Mouse (Mus musculus) heart, embryonic 13.5 days (tissue): ENCODE data around the gene Gm10358. TPM values are rescaled to one million over a fixed set of nuclear protein-coding genes. Genes with fewer than 3 reads are reported as not detected.
"Not testable (repeated sequence)": the region's sequence is repeated elsewhere in the genome, so short reads cannot be mapped to it uniquely, and the experiment has no call there.

Experiments
- ATAC-seq: fragments of 200-750 bp; cut with Nextera tagmentation; 2 replicates; pipeline ENCODE4 v1.8.0; 2017; ENCODE audit warnings: moderate TSS enrichment; ENCODE audit not compliant: insufficient number of reproducible peaks, low FRiP score, low TSS enrichment; ENCODE audit errors: extremely low read depth
- H3K27ac ChIP-seq: fragments of 300-500 bp; sonication (generic); replicated peaks from 2 replicates; pipeline ENCODE4 v1.5.1; 2015; ENCODE audit warnings: moderate library complexity, mild to moderate bottlenecking, inconsistent platforms
- H3K27me3 ChIP-seq: fragments of 300-500 bp; sonication (generic); replicated peaks from 2 replicates; pipeline ENCODE4 v1.6.1; 2015; ENCODE audit warnings: mild to moderate bottlenecking, inconsistent platforms
- H3K36me3 ChIP-seq: fragments of 300-500 bp; sonication (generic); 2 replicates; pipeline ENCODE4 v1.6.1; 2015; ENCODE audit warnings: mild to moderate bottlenecking, inconsistent platforms
- H3K4me1 ChIP-seq: fragments of 300-500 bp; sonication (generic); 2 replicates; pipeline ENCODE4 v1.6.1; 2015; ENCODE audit warnings: inconsistent platforms
- H3K4me2 ChIP-seq: fragments of 300-500 bp; sonication (generic); 2 replicates; pipeline ENCODE4 v1.6.1; 2015; ENCODE audit warnings: inconsistent platforms, mild to moderate bottlenecking, moderate library complexity
- H3K4me3 ChIP-seq: fragments of 300-500 bp; sonication (generic); 2 replicates; pipeline ENCODE4 v1.5.1; 2015; ENCODE audit warnings: moderate library complexity, mild to moderate bottlenecking, inconsistent platforms
- H3K9ac ChIP-seq: fragments of 300-500 bp; sonication (generic); 2 replicates; pipeline ENCODE4 v1.6.1; 2015; ENCODE audit warnings: inconsistent platforms, mild to moderate bottlenecking, moderate library complexity
- H3K9me3 ChIP-seq: fragments of 300-500 bp; sonication (generic); 2 replicates; pipeline ENCODE4 v1.6.1; 2016; ENCODE audit warnings: inconsistent platforms
- WGBS: fragments of 180-500 bp; shearing (Covaris S2); methylation state at CpG from one replicate; pipeline ENCODE4 v1.1.7; 2015; ENCODE audit warnings: mixed read lengths; 5-methylcytosine and 5-hydroxymethylcytosine counted together
- polyA plus RNA-seq: library from polyadenylated mRNA; unstranded; fragments of >200 nt; fragmentation: Nextera tagmentation; extraction: Ambion mirVana; gene quantifications from 2 replicates; pipeline ENCODE4 v1.2.1, GENCODE M21; 2015

The Gm10358 gene
- polyA plus RNA-seq = 0.27 and 0.46 TPM in 2 replicates

- Histone ChIP-seq H3K9ac (no peak within 1 kb of the TSS), H3K36me3 (no peaks in the 10 kb centered on the region), H3K4me3 (no peak within 1 kb of the TSS), H3K27ac (no peak within 1 kb of the TSS), H3K9me3 (no peaks in the 10 kb centered on the region), H3K4me2 (no peak within 1 kb of the TSS), H3K4me1 (no peaks in the 10 kb centered on the region), H3K27me3 (no peaks in the 10 kb centered on the region)
- WGBS = 85% methylated on average over 5 of the region's 5 CpGs
- ATAC-seq = no peak
Observed at GRCm38 (mm10) chr8:75406489-75406888, at the start of gene Gm10358. Gene Gm10358, minus strand, starts transcription at chr8:75406589.

GRCm38 (mm10) chr8:75448394-75448793 is 42.0 kb upstream of the Gm10358 start, which contains the start of gene Iqcm:
Gene Iqcm, plus strand, starts transcription at chr8:75448694.
- Histone ChIP-seq H3K27ac (no peak within 1 kb of the TSS), H3K27me3 (no peaks in the 10 kb centered on the region), H3K9ac (no peak within 1 kb of the TSS), H3K4me2 (no peak within 1 kb of the TSS), H3K9me3 (no peaks in the 10 kb centered on the region), H3K4me3 (no peak within 1 kb of the TSS), H3K4me1 (no peaks in the 10 kb centered on the region), H3K36me3 (no peaks in the 10 kb centered on the region)
- no peak for ATAC-seq
- 79% methylated on average over 7 of the region's 7 CpGs for WGBS

GRCm38 (mm10) chr8:75415696-75416095 is 9.3 kb upstream of the Gm10358 start:
- not testable (repeated sequence) for H3K36me3 ChIP-seq, H3K4me1 ChIP-seq, H3K27me3 ChIP-seq, H3K27ac ChIP-seq, H3K4me2 ChIP-seq, ATAC-seq, H3K9ac ChIP-seq, H3K9me3 ChIP-seq, H3K4me3 ChIP-seq
- 79% methylated on average over 3 of the region's 3 CpGs for WGBS

GRCm38 (mm10) chr8:75384770-75385290 is 21.6 kb downstream of the Gm10358 start:
- Histone ChIP-seq H3K4me1 (no peaks in the 10 kb centered on the region), H3K4me2 (no peak overlapping the region), H3K27me3 (no peaks in the 10 kb centered on the region), H3K9me3 (0 out of 2 replicates have a peak, but pooled peaks cover 3% of the 10 kb centered on the region), H3K36me3 (no peaks in the 10 kb centered on the region), H3K27ac (no peak overlapping the region), H3K9ac (no peak overlapping the region), H3K4me3 (no peak overlapping the region)
- ATAC-seq = no peak; the same call in 1 of the 2 replicates
- 75% methylated on average over 4 of the region's 4 CpGs for WGBS

- 62% methylated on average over 1 of the region's 1 CpGs for WGBS
- H3K27me3 ChIP-seq = no peaks in the 10 kb centered on the region
- no peak overlapping the region for H3K9ac ChIP-seq
- H3K36me3 ChIP-seq = no peaks in the 10 kb centered on the region
- no peak overlapping the region for H3K4me3 ChIP-seq
- ATAC-seq = no peak
- H3K9me3 ChIP-seq = no peaks in the 10 kb centered on the region
- H3K27ac ChIP-seq = no peak overlapping the region
- no peaks in the 10 kb centered on the region for H3K4me1 ChIP-seq
- no peak overlapping the region for H3K4me2 ChIP-seq
Observed at GRCm38 (mm10) chr8:75375530-75376123, 30.8 kb downstream of the Gm10358 start.

GRCm38 (mm10) chr8:75372006-75372405 is 34.4 kb downstream of the Gm10358 start:
- H3K4me1 ChIP-seq = no peaks in the 10 kb centered on the region
- H3K9me3 ChIP-seq = no peaks in the 10 kb centered on the region
- H3K27me3 ChIP-seq = no peaks in the 10 kb centered on the region
- no peaks in the 10 kb centered on the region for H3K36me3 ChIP-seq
- ATAC-seq = no peak
- H3K27ac ChIP-seq = no peak overlapping the region
- WGBS = 80% methylated on average over 2 of the region's 2 CpGs
- no peak overlapping the region for H3K4me3 ChIP-seq
- H3K9ac ChIP-seq = no peak overlapping the region
- H3K4me2 ChIP-seq = no peak overlapping the region

Other genes with a start within 250 kb of the Gm10358 start
- gene Rasd2, start 192.6 kb downstream of the Gm10358 start, polyA plus RNA-seq = 0.20 and 0.43 TPM in 2 replicates
- not detected in 2 replicates for gene Iqcm, start 42.1 kb upstream of the Gm10358 start, polyA plus RNA-seq